Mouse (Mus musculus): Measurements from ENCODE around the gene Hand2. TPM values are rescaled to one million over a fixed set of nuclear protein-coding genes. Genes with fewer than 3 reads are reported as not detected.
A peak's percentile ranks its signal among the peaks of the same experiment; 100 is the strongest.

Gene Hand2
- polyA plus RNA-seq (2014; fragmentation: Nextera tagmentation; extraction: Ambion mirVana): not detected in 2 replicates

GRCm38 (mm10) chr8:57320851-57321743 lies at the start of gene Hand2:
Hand2 (plus strand) TSS chr8:57320983.
- Histone ChIP-seq H3K4me3 (replicated peaks; ENCODE audit: low read length) (peak within 1 kb of the TSS; percentile 25), H3K27me3 (ENCODE audit: control insufficient read depth, insufficient read depth, low read length) (peaks cover 94% of the 10 kb centered on the region), H3K27ac (no peak within 1 kb of the TSS), H3K9ac (no peak within 1 kb of the TSS), H3K4me2 (replicated peaks) (peak within 1 kb of the TSS; percentile 43), H3K36me3 (replicated peaks; ENCODE audit: control insufficient read depth, insufficient read depth) (no peaks in the 10 kb centered on the region), H3K9me3 (ENCODE audit: control insufficient read depth, low read length) (no peaks in the 10 kb centered on the region), H3K4me1 (replicated peaks; ENCODE audit: control insufficient read depth, insufficient read depth, low read length) (peaks cover 10% of the 10 kb centered on the region; the same call in 1 of the 2 replicates)
- WGBS: under 1% methylated on average over 61 of the region's 83 CpGs
- ATAC-seq (ENCODE audit: low FRiP score): peak; percentile 52
- no peak for DNase-seq (ENCODE audit: low spot score)

DNA sequence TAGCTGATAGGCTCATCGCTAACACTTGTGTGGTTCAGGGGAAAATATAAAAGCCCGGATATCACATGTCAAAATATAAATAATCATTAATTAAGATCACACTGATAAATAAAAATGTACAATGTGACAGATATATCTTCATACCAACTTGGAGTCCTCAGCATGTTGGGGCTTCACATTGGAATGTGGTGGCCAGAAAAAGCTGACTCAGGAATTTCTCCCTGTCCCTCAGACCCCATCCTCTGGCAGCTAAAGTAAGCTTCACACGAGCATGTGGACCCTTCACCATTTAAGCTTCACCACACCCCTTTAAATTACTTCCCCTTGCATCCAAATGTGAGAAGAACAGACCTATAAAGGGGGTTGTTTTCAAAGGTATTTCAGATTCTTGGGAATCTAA lies 47.7 kb upstream of the Hand2 start:
- Histone ChIP-seq H3K27me3 (ENCODE audit: control insufficient read depth, insufficient read depth, low read length) (no peaks in the 10 kb centered on the region), H3K27ac (no peak overlapping the region), H3K4me2 (replicated peaks) (no peak overlapping the region), H3K4me3 (replicated peaks; ENCODE audit: low read length) (no peak overlapping the region), H3K36me3 (replicated peaks; ENCODE audit: control insufficient read depth, insufficient read depth) (no peaks in the 10 kb centered on the region), H3K4me1 (replicated peaks; ENCODE audit: control insufficient read depth, insufficient read depth, low read length) (no peaks in the 10 kb centered on the region), H3K9ac (no peak overlapping the region), H3K9me3 (ENCODE audit: control insufficient read depth, low read length) (no peaks in the 10 kb centered on the region)
- WGBS: 83% methylated on average over 3 of the region's 3 CpGs
- no peak for DNase-seq (ENCODE audit: low spot score)
- no peak for ATAC-seq (ENCODE audit: low FRiP score)

DNA sequence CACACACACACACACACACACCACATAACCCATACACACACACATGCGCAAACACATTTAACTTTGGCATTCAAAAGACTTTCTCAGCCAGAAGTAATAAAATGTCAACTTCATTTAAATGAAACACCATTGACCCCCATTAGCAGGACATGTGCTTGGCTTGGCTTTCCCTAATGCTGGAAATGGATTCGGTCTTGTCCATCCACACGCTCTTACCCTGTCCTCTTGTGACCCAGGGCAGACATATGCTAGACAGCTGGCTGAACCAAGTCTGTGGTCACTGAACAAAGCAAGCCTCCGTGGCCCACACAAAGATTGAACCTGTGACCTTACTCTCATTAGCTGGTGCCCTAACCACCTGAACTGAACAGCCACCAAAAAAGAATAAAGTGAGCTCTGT lies 27.3 kb upstream of the Hand2 start:
- Histone ChIP-seq H3K4me3 (replicated peaks; ENCODE audit: low read length) (no peak overlapping the region), H3K9me3 (ENCODE audit: control insufficient read depth, low read length) (no peaks in the 10 kb centered on the region), H3K27ac (no peak overlapping the region), H3K36me3 (replicated peaks; ENCODE audit: control insufficient read depth, insufficient read depth) (no peaks in the 10 kb centered on the region), H3K4me2 (replicated peaks) (no peak overlapping the region), H3K4me1 (replicated peaks; ENCODE audit: control insufficient read depth, insufficient read depth, low read length) (no peaks in the 10 kb centered on the region), H3K27me3 (ENCODE audit: control insufficient read depth, insufficient read depth, low read length) (no peaks in the 10 kb centered on the region), H3K9ac (no peak overlapping the region)
- ATAC-seq (ENCODE audit: low FRiP score): no peak
- DNase-seq (ENCODE audit: low spot score): no peak
- 68% methylated on average over 4 of the region's 4 CpGs for WGBS

GRCm38 (mm10) chr8:57303513-57303912 lies 17.3 kb upstream of the Hand2 start:
- DNase-seq (ENCODE audit: low spot score): no peak
- Histone ChIP-seq H3K27me3 (ENCODE audit: control insufficient read depth, insufficient read depth, low read length) (peaks cover 20% of the 10 kb centered on the region), H3K36me3 (replicated peaks; ENCODE audit: control insufficient read depth, insufficient read depth) (no peaks in the 10 kb centered on the region), H3K9ac (no peak overlapping the region), H3K27ac (no peak overlapping the region), H3K4me3 (replicated peaks; ENCODE audit: low read length) (no peak overlapping the region), H3K9me3 (ENCODE audit: control insufficient read depth, low read length) (no peaks in the 10 kb centered on the region), H3K4me2 (replicated peaks) (no peak overlapping the region), H3K4me1 (replicated peaks; ENCODE audit: control insufficient read depth, insufficient read depth, low read length) (no peaks in the 10 kb centered on the region)
- 46% methylated on average over 1 of the region's 1 CpGs for WGBS
- ATAC-seq (ENCODE audit: low FRiP score): no peak

- 65% methylated on average over 11 of the region's 11 CpGs for WGBS
- no peak for DNase-seq (ENCODE audit: low spot score)
- H3K4me2 ChIP-seq (replicated peaks): no peak overlapping the region
- no peak overlapping the region for H3K27ac ChIP-seq
- H3K9me3 ChIP-seq (ENCODE audit: control insufficient read depth, low read length): no peaks in the 10 kb centered on the region
- H3K4me1 ChIP-seq (replicated peaks; ENCODE audit: control insufficient read depth, insufficient read depth, low read length): no peaks in the 10 kb centered on the region
- peaks cover 32% of the 10 kb centered on the region for H3K27me3 ChIP-seq (ENCODE audit: control insufficient read depth, insufficient read depth, low read length)
- ATAC-seq (ENCODE audit: low FRiP score): no peak
- no peaks in the 10 kb centered on the region for H3K36me3 ChIP-seq (replicated peaks; ENCODE audit: control insufficient read depth, insufficient read depth)
- H3K9ac ChIP-seq: no peak overlapping the region
- no peak overlapping the region for H3K4me3 ChIP-seq (replicated peaks; ENCODE audit: low read length)
Observed at GRCm38 (mm10) chr8:57304944-57305343, 15.8 kb upstream of the Hand2 start.

DNA sequence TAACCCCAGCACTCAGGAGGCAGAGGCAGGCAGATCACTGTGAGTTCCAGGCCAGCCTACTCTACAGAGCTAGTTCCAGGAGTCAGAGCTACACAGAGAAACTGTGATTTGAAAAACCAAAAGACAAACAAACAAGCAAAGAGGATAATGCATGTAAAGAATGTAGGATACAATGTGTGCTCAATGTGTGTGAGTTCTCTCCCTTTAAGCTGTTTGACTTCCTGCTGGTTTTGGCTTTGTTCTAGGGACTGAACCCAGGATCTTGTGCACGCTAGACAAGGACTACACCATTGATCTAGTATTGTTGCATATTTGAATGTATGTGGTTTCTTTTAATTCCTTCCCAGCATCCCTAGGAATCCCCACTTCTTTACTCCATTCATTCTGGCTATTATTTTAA lies 14.3 kb upstream of the Hand2 start:
- DNase-seq (ENCODE audit: low spot score) (no peak), ATAC-seq (ENCODE audit: low FRiP score) (no peak)
- WGBS: 29% methylated on average over 1 of the region's 1 CpGs
- Histone ChIP-seq H3K27ac (no peak overlapping the region), H3K4me1 (replicated peaks; ENCODE audit: control insufficient read depth, insufficient read depth, low read length) (no peaks in the 10 kb centered on the region), H3K4me3 (replicated peaks; ENCODE audit: low read length) (no peak overlapping the region), H3K9ac (no peak overlapping the region), H3K9me3 (ENCODE audit: control insufficient read depth, low read length) (no peaks in the 10 kb centered on the region), H3K36me3 (replicated peaks; ENCODE audit: control insufficient read depth, insufficient read depth) (no peaks in the 10 kb centered on the region), H3K27me3 (ENCODE audit: control insufficient read depth, insufficient read depth, low read length) (peaks cover 45% of the 10 kb centered on the region), H3K4me2 (replicated peaks) (no peak overlapping the region)

- ATAC-seq (ENCODE audit: low FRiP score) (no peak), DNase-seq (ENCODE audit: low spot score) (no peak)
- H3K9me3 ChIP-seq (ENCODE audit: control insufficient read depth, low read length): no peaks in the 10 kb centered on the region
- no peak overlapping the region for H3K4me3 ChIP-seq (replicated peaks; ENCODE audit: low read length)
- no peak overlapping the region for H3K27ac ChIP-seq
- no peak overlapping the region for H3K9ac ChIP-seq
- no peaks in the 10 kb centered on the region for H3K4me1 ChIP-seq (replicated peaks; ENCODE audit: control insufficient read depth, insufficient read depth, low read length)
- H3K4me2 ChIP-seq (replicated peaks): no peak overlapping the region
- H3K36me3 ChIP-seq (replicated peaks; ENCODE audit: control insufficient read depth, insufficient read depth): no peaks in the 10 kb centered on the region
- H3K27me3 ChIP-seq (ENCODE audit: control insufficient read depth, insufficient read depth, low read length): peaks cover 79% of the 10 kb centered on the region
- WGBS: 5% methylated on average over 1 of the region's 1 CpGs
Observed at GRCm38 (mm10) chr8:57309844-57310485, 10.8 kb upstream of the Hand2 start.

- Histone ChIP-seq H3K4me3 (replicated peaks; ENCODE audit: low read length) (no peak overlapping the region), H3K27ac (no peak overlapping the region), H3K36me3 (replicated peaks; ENCODE audit: control insufficient read depth, insufficient read depth) (no peaks in the 10 kb centered on the region), H3K27me3 (ENCODE audit: control insufficient read depth, insufficient read depth, low read length) (peaks cover 95% of the 10 kb centered on the region), H3K4me2 (replicated peaks) (no peak overlapping the region), H3K4me1 (replicated peaks; ENCODE audit: control insufficient read depth, insufficient read depth, low read length) (no peaks in the 10 kb centered on the region), H3K9me3 (ENCODE audit: control insufficient read depth, low read length) (no peaks in the 10 kb centered on the region), H3K9ac (no peak overlapping the region)
- DNase-seq (ENCODE audit: low spot score) (no peak), ATAC-seq (ENCODE audit: low FRiP score) (peak; percentile 48; the same call in 1 of the 2 replicates)
- WGBS: 0% methylated on average over 30 of the region's 30 CpGs
Observed at GRCm38 (mm10) chr8:57312031-57312981, 8.5 kb upstream of the Hand2 start.

DNA sequence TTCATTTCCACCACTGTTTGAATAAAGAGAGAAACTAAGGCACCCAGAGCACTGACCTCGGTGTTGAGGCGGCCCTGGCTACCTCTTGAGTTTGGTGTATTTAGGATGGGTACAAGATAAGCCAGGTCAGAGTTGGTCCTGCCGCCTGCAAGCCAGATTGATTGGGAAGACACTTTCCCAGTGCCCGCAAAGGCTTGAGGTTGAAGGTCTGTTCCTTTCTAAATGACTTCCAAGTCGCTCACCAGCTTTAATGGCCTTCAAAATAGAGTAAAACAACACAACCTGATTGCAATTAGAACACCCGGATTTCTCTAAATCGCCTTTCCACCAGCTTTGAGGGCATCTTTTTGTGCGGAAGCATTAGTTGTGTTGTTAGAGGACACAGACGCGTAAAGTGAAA lies 7.2 kb upstream of the Hand2 start:
- H3K27ac ChIP-seq: no peak overlapping the region
- H3K9me3 ChIP-seq (ENCODE audit: control insufficient read depth, low read length): no peaks in the 10 kb centered on the region
- no peak for ATAC-seq (ENCODE audit: low FRiP score)
- peaks cover 95% of the 10 kb centered on the region for H3K27me3 ChIP-seq (ENCODE audit: control insufficient read depth, insufficient read depth, low read length)
- 4% methylated on average over 10 of the region's 10 CpGs for WGBS
- H3K4me2 ChIP-seq (replicated peaks): no peak overlapping the region
- no peaks in the 10 kb centered on the region for H3K36me3 ChIP-seq (replicated peaks; ENCODE audit: control insufficient read depth, insufficient read depth)
- DNase-seq (ENCODE audit: low spot score): no peak
- H3K4me1 ChIP-seq (replicated peaks; ENCODE audit: control insufficient read depth, insufficient read depth, low read length): no peaks in the 10 kb centered on the region
- no peak overlapping the region for H3K4me3 ChIP-seq (replicated peaks; ENCODE audit: low read length)
- no peak overlapping the region for H3K9ac ChIP-seq

Data from hindbrain, embryonic 14.5 days (tissue).